Mouse (Mus musculus) embryonic facial prominence, embryonic 10.5 days (tissue): ENCODE data around the gene St3gal5. TPM values are rescaled to one million over a fixed set of nuclear protein-coding genes. Genes with fewer than 3 reads are reported as not detected.

Experiments used
- DNase-seq: peaks from one replicate; pipeline ENCODE4 v3.0.0-alpha.2; 2017; ENCODE audit warnings: low spot score
- H3K27ac ChIP-seq: fragments of 300-500 bp; sonication (generic); replicated peaks from 2 replicates; pipeline ENCODE4 v1.5.1; 2016; ENCODE audit warnings: mild to moderate bottlenecking
- H3K27me3 ChIP-seq: fragments of 300-500 bp; sonication (generic); replicated peaks from 2 replicates; pipeline ENCODE4 v1.6.1; 2016; ENCODE audit warnings: low read depth, mild to moderate bottlenecking; ENCODE audit not compliant: poor library complexity, severe bottlenecking
- H3K36me3 ChIP-seq: fragments of 300-500 bp; sonication (generic); replicated peaks from 2 replicates; pipeline ENCODE4 v1.6.1; 2016; ENCODE audit warnings: mild to moderate bottlenecking, moderate library complexity
- H3K4me1 ChIP-seq: fragments of 300-500 bp; sonication (generic); 2 replicates; pipeline ENCODE4 v1.6.1; 2016
- H3K4me3 ChIP-seq: fragments of 300-500 bp; sonication (generic); 2 replicates; pipeline ENCODE4 v1.5.1; 2016; ENCODE audit warnings: mild to moderate bottlenecking, moderate library complexity
- H3K9me3 ChIP-seq: fragments of 300-500 bp; sonication (generic); 2 replicates; pipeline ENCODE4 v1.6.1; 2016; ENCODE audit warnings: mild to moderate bottlenecking
- WGBS: fragments of 180-500 bp; shearing (Covaris S2); methylation state at CpG from one replicate; pipeline ENCODE4 v1.1.7; 2016; 5-methylcytosine and 5-hydroxymethylcytosine counted together
- polyA plus RNA-seq: library from polyadenylated mRNA; unstranded; fragments of >200 nt; fragmentation: Nextera tagmentation; extraction: Ambion mirVana; gene quantifications from 2 replicates; pipeline ENCODE4 v1.2.1, GENCODE M21; 2016

Gene St3gal5
- polyA plus RNA-seq, 1 experiment from 2014 or later: 32.6 TPM

- Histone ChIP-seq H3K4me3 (no peak overlapping the region), H3K4me1 (peaks cover 19% of the 10 kb centered on the region), H3K27ac (no peak overlapping the region), H3K36me3 (peaks cover under 1% of the 10 kb centered on the region), H3K27me3 (no peaks in the 10 kb centered on the region), H3K9me3 (no peaks in the 10 kb centered on the region)
- WGBS: 87% methylated on average over 3 of the region's 3 CpGs
- DNase-seq: no peak
Measured at GRCm38 (mm10) chr6:72160991-72161390, 63.6 kb downstream of the St3gal5 start.

GRCm38 (mm10) chr6:72161751-72162150 lies 64.4 kb downstream of the St3gal5 start:
- no peaks in the 10 kb centered on the region for H3K27me3 ChIP-seq
- H3K27ac ChIP-seq: no peak overlapping the region
- H3K4me1 ChIP-seq: peaks cover 19% of the 10 kb centered on the region
- no peak for DNase-seq
- WGBS: 81% methylated on average over 5 of the region's 5 CpGs
- H3K9me3 ChIP-seq: no peaks in the 10 kb centered on the region
- no peak overlapping the region for H3K4me3 ChIP-seq
- H3K36me3 ChIP-seq: no peaks in the 10 kb centered on the region

GRCm38 (mm10) chr6:72162155-72162890 lies 64.9 kb downstream of the St3gal5 start:
- Histone ChIP-seq H3K9me3 (no peaks in the 10 kb centered on the region), H3K27ac (peak overlapping the region; percentile 66), H3K4me3 (peak overlapping the region; percentile 25; the same call in 1 of the 2 replicates), H3K4me1 (peaks cover 19% of the 10 kb centered on the region), H3K36me3 (no peaks in the 10 kb centered on the region), H3K27me3 (no peaks in the 10 kb centered on the region)
- 35% methylated on average over 19 of the region's 19 CpGs for WGBS
- peak; percentile 31 for DNase-seq

- 0 out of 2 replicates have a peak overlapping the region, but pooled peaks have one; percentile 2 for H3K4me3 ChIP-seq
- H3K4me1 ChIP-seq: peaks cover 19% of the 10 kb centered on the region
- peak; percentile 91 for DNase-seq
- WGBS: 22% methylated on average over 20 of the region's 20 CpGs
- no peaks in the 10 kb centered on the region for H3K36me3 ChIP-seq
- no peaks in the 10 kb centered on the region for H3K9me3 ChIP-seq
- H3K27ac ChIP-seq: no peak overlapping the region; the same call in 1 of the 2 replicates
- no peaks in the 10 kb centered on the region for H3K27me3 ChIP-seq
Measured at GRCm38 (mm10) chr6:72164321-72165275, 67.2 kb downstream of the St3gal5 start.

GRCm38 (mm10) chr6:72165907-72166306 lies 68.5 kb downstream of the St3gal5 start:
- Histone ChIP-seq H3K4me1 (peaks cover 19% of the 10 kb centered on the region), H3K27me3 (no peaks in the 10 kb centered on the region), H3K36me3 (no peaks in the 10 kb centered on the region), H3K4me3 (no peak overlapping the region), H3K9me3 (no peaks in the 10 kb centered on the region), H3K27ac (no peak overlapping the region)
- DNase-seq: no peak
- 41% methylated on average over 2 of the region's 2 CpGs for WGBS

- WGBS: 89% methylated on average over 3 of the region's 3 CpGs
- Histone ChIP-seq H3K4me3 (no peak overlapping the region), H3K27me3 (no peaks in the 10 kb centered on the region), H3K9me3 (no peaks in the 10 kb centered on the region), H3K4me1 (no peaks in the 10 kb centered on the region), H3K27ac (no peak overlapping the region), H3K36me3 (no peaks in the 10 kb centered on the region)
- no peak for DNase-seq
Measured at GRCm38 (mm10) chr6:72171391-72171790, 74.0 kb downstream of the St3gal5 start.

GRCm38 (mm10) chr6:72173350-72173749 lies 76.0 kb downstream of the St3gal5 start:
- Histone ChIP-seq H3K9me3 (no peaks in the 10 kb centered on the region), H3K27ac (no peak overlapping the region), H3K4me3 (no peak overlapping the region), H3K27me3 (no peaks in the 10 kb centered on the region), H3K4me1 (no peaks in the 10 kb centered on the region), H3K36me3 (no peaks in the 10 kb centered on the region)
- no peak for DNase-seq
- 84% methylated on average over 1 of the region's 1 CpGs for WGBS

GRCm38 (mm10) chr6:72175419-72175818 lies 78.0 kb downstream of the St3gal5 start:
- Histone ChIP-seq H3K36me3 (no peaks in the 10 kb centered on the region), H3K27me3 (no peaks in the 10 kb centered on the region), H3K4me1 (no peaks in the 10 kb centered on the region), H3K27ac (no peak overlapping the region), H3K9me3 (no peaks in the 10 kb centered on the region), H3K4me3 (no peak overlapping the region)
- no peak for DNase-seq
- 52% methylated on average over 3 of the region's 3 CpGs for WGBS

- no peak overlapping the region for H3K4me3 ChIP-seq
- no peaks in the 10 kb centered on the region for H3K9me3 ChIP-seq
- 83% methylated on average over 5 of the region's 5 CpGs for WGBS
- H3K27ac ChIP-seq: no peak overlapping the region
- H3K36me3 ChIP-seq: no peaks in the 10 kb centered on the region
- H3K4me1 ChIP-seq: no peaks in the 10 kb centered on the region
- no peaks in the 10 kb centered on the region for H3K27me3 ChIP-seq
- DNase-seq: no peak
Measured at GRCm38 (mm10) chr6:72176004-72176403, 78.6 kb downstream of the St3gal5 start.

- Histone ChIP-seq H3K27ac (no peak overlapping the region), H3K4me3 (no peak overlapping the region), H3K9me3 (no peaks in the 10 kb centered on the region), H3K27me3 (no peaks in the 10 kb centered on the region), H3K4me1 (no peaks in the 10 kb centered on the region), H3K36me3 (no peaks in the 10 kb centered on the region)
- DNase-seq: no peak
- 74% methylated on average over 3 of the region's 3 CpGs for WGBS
Measured at GRCm38 (mm10) chr6:72177417-72177816, 80.0 kb downstream of the St3gal5 start.

GRCm38 (mm10) chr6:72179006-72179405 lies 81.6 kb downstream of the St3gal5 start:
- no peaks in the 10 kb centered on the region for H3K36me3 ChIP-seq
- DNase-seq: no peak
- WGBS: 91% methylated on average over 3 of the region's 3 CpGs
- 0 out of 2 replicates have a peak, but pooled peaks cover under 1% of the 10 kb centered on the region for H3K27me3 ChIP-seq
- H3K27ac ChIP-seq: no peak overlapping the region
- H3K9me3 ChIP-seq: no peaks in the 10 kb centered on the region
- no peaks in the 10 kb centered on the region for H3K4me1 ChIP-seq
- H3K4me3 ChIP-seq: no peak overlapping the region

GRCm38 (mm10) chr6:72179562-72180502 lies 82.4 kb downstream of the St3gal5 start:
- 83% methylated on average over 12 of the region's 12 CpGs for WGBS

More at GRCm38 (mm10) chr6:72179562-72180502, 82.4 kb downstream of the St3gal5 start:
- Histone ChIP-seq H3K4me3 (no peak overlapping the region), H3K4me1 (no peaks in the 10 kb centered on the region), H3K27me3 (peaks cover 8% of the 10 kb centered on the region), H3K36me3 (no peaks in the 10 kb centered on the region), H3K27ac (no peak overlapping the region), H3K9me3 (no peaks in the 10 kb centered on the region)
- DNase-seq: no peak
